Mouse (Mus musculus): Measurements from ENCODE around the gene Hist1h4a. TPM values are rescaled to one million over a fixed set of nuclear protein-coding genes. Genes with fewer than 3 reads are reported as not detected.

Hist1h4a gene
- polyA plus RNA-seq, 1 experiment from 2014 or later = 0.65 TPM

Small RNA genes lying within 50 kb of the gene (microRNA-seq; reads per million reads assigned to microRNA genes)
- not detected for gene Gm44314
- not detected for gene Gm44484

Other genes starting within 250 kb of the Hist1h4a start
- gene Hist1h4h, start 230.2 kb downstream of the Hist1h4a start, polyA plus RNA-seq (2014; fragmentation: Nextera tagmentation; extraction: Ambion mirVana) = 6.5 and 6.9 TPM in 2 replicates
- gene Hist1h2af, start 227.3 kb downstream of the Hist1h4a start, polyA plus RNA-seq (2014; fragmentation: Nextera tagmentation; extraction: Ambion mirVana) = 12.1 and 15.7 TPM in 2 replicates
- gene Hist1h3g, start 225.8 kb downstream of the Hist1h4a start, polyA plus RNA-seq (2014; fragmentation: Nextera tagmentation; extraction: Ambion mirVana) = 6.1 and 8.1 TPM in 2 replicates
- 0.47 and 1.1 TPM in 2 replicates for gene Hist1h2bh, start 217.8 kb downstream of the Hist1h4a start, polyA plus RNA-seq (2014; fragmentation: Nextera tagmentation; extraction: Ambion mirVana)
- 1.1 and 1.2 TPM in 2 replicates for gene Hist1h3f, start 217.2 kb downstream of the Hist1h4a start, polyA plus RNA-seq (2014; fragmentation: Nextera tagmentation; extraction: Ambion mirVana)
- 1.3 and 1.4 TPM in 2 replicates for gene Hist1h4f, start 209.6 kb downstream of the Hist1h4a start, polyA plus RNA-seq (2014; fragmentation: Nextera tagmentation; extraction: Ambion mirVana)
- gene Hist1h1d, start 208.0 kb downstream of the Hist1h4a start, polyA plus RNA-seq (2014; fragmentation: Nextera tagmentation; extraction: Ambion mirVana) = 0.64 and 0.90 TPM in 2 replicates
- 9.3 and 9.7 TPM in 2 replicates for gene Hist1h3e, start 198.9 kb downstream of the Hist1h4a start, polyA plus RNA-seq (2014; fragmentation: Nextera tagmentation; extraction: Ambion mirVana)
- 106 and 114 TPM in 2 replicates for gene Hist1h2ae, start 190.0 kb downstream of the Hist1h4a start, polyA plus RNA-seq (2014; fragmentation: Nextera tagmentation; extraction: Ambion mirVana)
- 6.1 and 7.6 TPM in 2 replicates for gene Hist1h2bg, start 189.8 kb downstream of the Hist1h4a start, polyA plus RNA-seq (2014; fragmentation: Nextera tagmentation; extraction: Ambion mirVana)
- 7.0 and 7.1 TPM in 2 replicates for gene Hist1h2bf, start 187.0 kb downstream of the Hist1h4a start, polyA plus RNA-seq (2014; fragmentation: Nextera tagmentation; extraction: Ambion mirVana)
- 2.2 and 4.2 TPM in 2 replicates for gene Hist1h2ad, start 186.8 kb downstream of the Hist1h4a start, polyA plus RNA-seq (2014; fragmentation: Nextera tagmentation; extraction: Ambion mirVana)
- 9.6 and 12.5 TPM in 2 replicates for gene Hist1h3d, start 185.5 kb downstream of the Hist1h4a start, polyA plus RNA-seq (2014; fragmentation: Nextera tagmentation; extraction: Ambion mirVana)
- gene Hist1h4d, start 179.6 kb downstream of the Hist1h4a start, polyA plus RNA-seq (2014; fragmentation: Nextera tagmentation; extraction: Ambion mirVana) = 111 and 114 TPM in 2 replicates
- gene Hist1h2be, start 140.1 kb downstream of the Hist1h4a start, polyA plus RNA-seq (2014; fragmentation: Nextera tagmentation; extraction: Ambion mirVana) = 1.5 and 1.9 TPM in 2 replicates
- gene Hist1h1e, start 138.7 kb downstream of the Hist1h4a start, polyA plus RNA-seq (2014; fragmentation: Nextera tagmentation; extraction: Ambion mirVana) = 16.6 and 19.2 TPM in 2 replicates
- gene Hist1h2ac, start 77.3 kb downstream of the Hist1h4a start, polyA plus RNA-seq (2014; fragmentation: Nextera tagmentation; extraction: Ambion mirVana) = 1.4 and 1.6 TPM in 2 replicates
- gene Hist1h2bc, start 77.0 kb downstream of the Hist1h4a start, polyA plus RNA-seq (2014; fragmentation: Nextera tagmentation; extraction: Ambion mirVana) = 46.3 and 57.5 TPM in 2 replicates
- gene Hist1h1t, start 65.4 kb downstream of the Hist1h4a start, polyA plus RNA-seq (2014; fragmentation: Nextera tagmentation; extraction: Ambion mirVana) = 0.27 TPM in 1 of 2 replicates, not detected in the other
- 6.7 and 10.4 TPM in 2 replicates for gene Hist1h4c, start 62.8 kb downstream of the Hist1h4a start, polyA plus RNA-seq (2014; fragmentation: Nextera tagmentation; extraction: Ambion mirVana)
- 7.2 and 7.8 TPM in 2 replicates for gene Hfe, start 50.4 kb downstream of the Hist1h4a start, polyA plus RNA-seq (2014; fragmentation: Nextera tagmentation; extraction: Ambion mirVana)
- gene Hist1h1c, start 22.4 kb downstream of the Hist1h4a start, polyA plus RNA-seq (2014; fragmentation: Nextera tagmentation; extraction: Ambion mirVana) = 24.4 and 30.8 TPM in 2 replicates
- gene Hist1h3c, start 15.6 kb downstream of the Hist1h4a start, polyA plus RNA-seq (2014; fragmentation: Nextera tagmentation; extraction: Ambion mirVana) = 6.9 and 7.9 TPM in 2 replicates
- 2.5 and 5.0 TPM in 2 replicates for gene Hist1h2bb, start 14.5 kb downstream of the Hist1h4a start, polyA plus RNA-seq (2014; fragmentation: Nextera tagmentation; extraction: Ambion mirVana)
- 49.6 and 49.8 TPM in 2 replicates for gene Hist1h2ab, start 10.1 kb downstream of the Hist1h4a start, polyA plus RNA-seq (2014; fragmentation: Nextera tagmentation; extraction: Ambion mirVana)
- gene Hist1h3b, start 9.0 kb downstream of the Hist1h4a start, polyA plus RNA-seq (2014; fragmentation: Nextera tagmentation; extraction: Ambion mirVana) = 13.9 and 15.5 TPM in 2 replicates
- gene Hist1h4b, start 4.2 kb downstream of the Hist1h4a start, polyA plus RNA-seq (2014; fragmentation: Nextera tagmentation; extraction: Ambion mirVana) = 3.9 and 6.4 TPM in 2 replicates
- gene Hist1h3a, start 1.2 kb upstream of the Hist1h4a start, polyA plus RNA-seq (2014; fragmentation: Nextera tagmentation; extraction: Ambion mirVana) = 8.4 and 10.0 TPM in 2 replicates
- 3.1 and 4.2 TPM in 2 replicates for gene Hist1h1a, start 2.4 kb upstream of the Hist1h4a start, polyA plus RNA-seq (2014; fragmentation: Nextera tagmentation; extraction: Ambion mirVana)
- 0.12 TPM in 1 of 2 replicates, not detected in the other for gene Trim38, start 8.7 kb upstream of the Hist1h4a start, polyA plus RNA-seq (2014; fragmentation: Nextera tagmentation; extraction: Ambion mirVana)
- 0.05 TPM in 1 of 2 replicates, not detected in the other for gene Slc17a2, start 45.8 kb upstream of the Hist1h4a start, polyA plus RNA-seq (2014; fragmentation: Nextera tagmentation; extraction: Ambion mirVana)
- gene Slc17a3, start 78.2 kb upstream of the Hist1h4a start, polyA plus RNA-seq (2014; fragmentation: Nextera tagmentation; extraction: Ambion mirVana) = 0.04 and 0.08 TPM in 2 replicates
- gene Slc17a1, start 106.5 kb upstream of the Hist1h4a start, polyA plus RNA-seq (2014; fragmentation: Nextera tagmentation; extraction: Ambion mirVana) = 0.31 and 0.53 TPM in 2 replicates
- gene Slc17a4, start 153.8 kb upstream of the Hist1h4a start, polyA plus RNA-seq (2014; fragmentation: Nextera tagmentation; extraction: Ambion mirVana) = 14.7 and 17.5 TPM in 2 replicates
- gene Hist1h2ba, start 172.9 kb upstream of the Hist1h4a start, polyA plus RNA-seq (2014; fragmentation: Nextera tagmentation; extraction: Ambion mirVana) = not detected in 2 replicates
- gene Hist1h2aa, start 173.2 kb upstream of the Hist1h4a start, polyA plus RNA-seq (2014; fragmentation: Nextera tagmentation; extraction: Ambion mirVana) = not detected in 2 replicates
- gene Scgn, start 230.0 kb upstream of the Hist1h4a start, polyA plus RNA-seq (2014; fragmentation: Nextera tagmentation; extraction: Ambion mirVana) = 1.6 and 4.5 TPM in 2 replicates